Mouse (Mus musculus) hematopoietic stem cell, adult 5-6 weeks (primary cell): ENCODE results near the gene Got2. TPM values are rescaled to one million over a fixed set of nuclear protein-coding genes. Genes with fewer than 3 reads are reported as not detected.

Experiments
- ATAC-seq, 2 experiments: fragments of 125-278 bp in 1 of 2; replicated peaks in 1 of 2; 2 replicates each; pipeline ENCODE4 v1.8.0; 2016 to 2017; ENCODE audit warnings: inconsistent platforms in 2 of 2, mild to moderate bottlenecking in 2 of 2, moderate number of reproducible peaks in 2 of 2, low read depth in 1 of 2, moderate TSS enrichment in 1 of 2; ENCODE audit not compliant: low FRiP score in 2 of 2, poor library complexity in 2 of 2, severe bottlenecking in 2 of 2, insufficient read depth in 1 of 2, low TSS enrichment in 1 of 2
- total RNA-seq: library from RNA; stranded (forward); fragments of 172-1452, 232-1000 nt; gene quantifications from 2 replicates; pipeline ENCODE4 v1.2.3, GENCODE M21; 2017

Got2 gene
- total RNA-seq = 81.4 and 96.3 TPM in 2 replicates

DNA sequence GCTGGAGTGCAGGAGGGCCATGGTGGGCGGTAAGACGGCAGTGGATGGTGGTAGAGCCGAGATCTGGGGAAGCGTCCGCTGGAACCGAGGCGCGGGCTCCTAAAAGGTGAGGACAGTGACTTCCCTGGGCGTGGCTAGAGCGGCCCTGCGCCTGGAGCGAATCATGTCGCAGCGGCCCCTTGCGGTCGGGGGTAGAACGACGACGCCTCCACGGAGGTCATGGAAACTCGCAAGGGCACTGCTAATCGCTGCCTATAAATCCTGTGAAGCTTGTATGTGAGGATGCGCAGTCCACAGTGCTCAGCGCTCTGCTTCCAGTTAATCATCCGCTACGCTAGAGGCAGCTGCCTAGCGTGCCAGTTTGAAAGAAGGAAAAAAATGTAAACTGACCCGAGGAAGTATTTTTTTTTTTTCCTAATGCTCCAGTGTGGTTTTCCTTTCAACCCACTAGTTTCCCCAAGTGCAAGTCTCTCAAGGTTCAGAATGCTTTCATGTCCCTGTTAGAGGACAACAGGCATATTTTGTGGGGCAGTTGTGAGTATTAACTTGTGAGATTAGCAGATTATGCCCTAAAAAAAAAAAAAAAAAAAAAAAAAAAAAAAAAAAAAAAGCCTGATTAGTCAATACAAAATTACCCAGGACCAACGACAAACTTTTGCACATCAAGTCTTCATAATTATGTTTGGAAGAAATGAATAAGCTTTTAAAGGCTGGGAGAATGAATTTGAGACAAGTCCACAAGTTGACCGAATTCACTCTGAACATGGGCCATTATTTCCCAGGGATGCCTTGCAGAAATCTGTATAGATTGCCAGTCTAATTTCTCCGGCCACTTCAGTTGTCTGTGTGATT is at the start of gene Got2:
Gene Got2, minus strand, starts transcription at position 263 of the 852 bp plus-strand sequence.
- ATAC-seq = peak; percentile 93 to 95

DNA sequence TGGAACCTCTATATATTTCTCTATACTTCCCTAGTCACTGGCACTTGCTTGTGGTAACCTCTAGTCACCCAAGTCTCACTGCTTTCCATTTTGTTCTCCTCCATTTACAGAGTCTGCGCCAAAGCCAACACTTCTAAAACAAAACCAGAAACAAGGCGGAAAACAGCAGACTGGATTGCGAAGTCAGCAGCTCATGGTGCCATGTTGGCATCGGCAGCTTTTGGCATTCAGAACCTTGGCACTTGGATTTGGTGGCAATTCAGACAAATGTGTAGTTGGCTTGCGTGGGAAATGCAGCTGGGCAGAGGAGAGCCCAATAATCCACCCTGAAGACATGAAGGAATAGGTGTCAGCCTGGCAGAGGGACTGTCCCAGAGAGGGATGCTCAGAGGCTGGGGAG is 44.5 kb upstream of the Got2 start:
- no peak for ATAC-seq

DNA sequence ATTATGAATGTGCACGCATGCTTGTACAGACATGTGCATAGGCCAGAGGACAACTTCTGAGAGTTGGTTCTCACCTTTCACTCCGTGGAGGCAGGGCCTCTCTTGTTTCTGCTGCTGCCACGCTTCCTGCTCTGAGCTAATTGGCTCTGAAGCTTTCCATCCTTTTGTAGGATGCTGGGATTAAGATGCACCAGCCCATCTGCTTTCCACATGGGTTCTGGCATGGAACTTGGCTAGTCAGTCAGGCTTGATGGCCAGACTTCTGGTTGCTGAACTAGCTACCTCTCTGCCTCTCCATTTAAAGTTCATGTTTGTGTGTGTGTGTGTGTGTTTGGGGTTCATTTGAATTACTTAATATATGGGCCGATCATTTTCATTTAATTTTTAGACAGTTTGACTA is 41.5 kb upstream of the Got2 start:
- no peak for ATAC-seq

DNA sequence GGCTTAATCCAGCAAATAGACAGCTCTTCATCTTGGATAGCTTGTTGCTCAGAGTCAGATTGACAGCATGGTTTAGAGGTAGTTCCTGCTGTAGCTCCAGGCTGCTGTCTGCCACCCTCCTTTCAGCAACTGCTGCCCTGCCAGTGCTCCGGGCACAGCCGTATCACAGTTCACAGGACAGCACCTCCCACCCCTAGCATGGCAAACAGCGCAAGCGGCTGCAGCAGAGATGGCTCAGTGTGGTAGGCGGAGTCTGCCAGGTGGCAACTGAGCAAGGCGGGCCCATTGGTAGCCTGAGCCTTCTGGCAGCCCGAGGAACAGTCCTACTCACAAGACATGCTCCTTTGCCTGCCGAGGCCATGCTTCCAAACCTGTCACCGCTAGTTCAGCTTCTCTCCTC is 27.8 kb upstream of the Got2 start:
- peak; percentile 91 for ATAC-seq

DNA sequence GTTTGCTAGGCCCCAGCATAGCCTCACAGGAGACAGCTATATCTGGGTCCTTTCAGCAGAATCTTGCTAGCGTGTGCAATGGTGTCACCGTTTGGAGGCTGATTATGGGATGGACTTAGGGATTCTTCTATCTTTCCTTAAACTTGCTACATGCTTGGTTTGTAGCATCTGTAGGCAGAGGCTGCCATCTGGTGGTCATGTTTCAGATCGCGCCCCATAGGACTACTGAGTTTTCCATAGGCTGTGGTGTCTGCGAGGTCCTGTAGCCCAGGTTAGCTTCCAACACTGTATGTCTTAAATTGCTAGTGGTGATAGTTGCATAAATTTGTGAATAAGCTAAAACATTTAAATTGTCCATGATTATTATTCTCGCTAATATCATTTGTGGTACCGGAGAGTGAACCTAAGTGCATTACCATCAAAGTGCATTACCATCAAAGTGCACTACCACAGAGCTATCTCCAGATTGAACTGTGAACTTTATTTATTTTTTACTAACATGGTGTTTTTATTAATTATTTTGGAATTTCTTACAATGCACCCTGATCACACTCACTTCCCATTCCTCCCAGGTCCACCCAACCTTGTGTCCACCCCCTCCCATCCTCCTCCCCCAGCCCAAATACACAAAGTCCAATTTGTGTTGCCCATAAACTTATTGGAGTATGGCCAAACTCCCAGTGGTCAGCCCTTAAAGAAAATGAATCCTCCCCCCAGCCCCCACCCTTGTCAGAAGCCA is 26.7 kb upstream of the Got2 start:
- ATAC-seq = peak; percentile 59 to 88; a peak in 3 of 4 replicates

DNA sequence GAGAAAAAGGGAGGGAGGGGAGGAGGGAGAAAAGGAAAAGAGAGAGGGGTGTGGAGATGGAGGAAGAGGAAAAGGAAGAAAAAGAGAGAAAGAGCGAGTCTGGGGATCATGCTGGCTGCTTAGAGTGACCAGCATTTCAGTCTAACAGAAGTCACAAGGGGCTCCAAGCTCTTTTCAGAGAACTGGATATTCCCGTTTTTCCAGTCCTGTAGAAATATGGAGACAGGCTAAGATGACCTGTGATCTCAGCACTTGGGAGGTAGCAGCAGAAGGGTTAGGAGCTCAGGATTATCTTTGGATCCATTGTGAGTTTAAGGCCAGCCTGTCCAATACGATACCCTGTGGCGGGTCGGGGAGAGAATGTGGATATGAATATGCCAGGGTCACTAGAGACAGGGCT is 22.9 kb upstream of the Got2 start:
- no peak for ATAC-seq

DNA sequence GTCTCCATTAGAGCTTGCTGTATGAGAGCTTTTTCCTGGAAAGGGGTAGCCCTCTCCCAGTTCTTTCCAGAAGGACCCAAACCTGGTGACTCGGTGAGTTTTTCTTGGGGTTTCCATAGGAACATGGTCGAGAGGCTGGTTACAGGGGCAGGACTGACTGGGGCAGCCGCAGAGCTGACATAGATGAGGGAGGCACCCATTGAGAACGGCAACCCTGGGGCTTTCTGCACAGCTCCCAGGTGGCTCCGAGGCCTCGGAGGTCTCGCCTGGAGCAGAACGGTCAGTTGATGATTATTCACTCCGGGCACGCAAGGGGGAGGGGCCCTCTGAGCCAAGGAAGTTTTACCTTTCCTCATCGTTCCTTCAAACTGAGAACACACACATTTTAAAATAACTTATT is 19.5 kb upstream of the Got2 start:
- ATAC-seq = no peak

DNA sequence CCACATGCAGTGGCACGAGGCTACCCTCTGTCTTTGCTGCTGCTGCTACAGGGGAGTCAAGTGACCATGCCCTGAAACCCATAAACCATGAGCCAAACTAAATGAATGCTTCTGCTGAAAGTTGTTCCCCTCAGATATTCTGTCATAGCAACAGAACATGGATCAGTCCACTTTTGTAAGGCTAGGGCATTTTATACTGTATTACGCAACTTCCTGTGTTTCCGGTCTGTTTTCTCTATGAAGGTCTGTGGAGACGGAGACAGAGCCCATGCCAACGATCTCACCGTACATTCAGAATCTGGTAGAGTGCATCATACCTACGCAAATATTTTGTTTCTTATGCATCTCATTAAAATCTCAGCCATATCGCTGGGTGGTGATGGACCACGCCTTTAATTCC is 18.4 kb upstream of the Got2 start:
- ATAC-seq = peak; percentile 44 to 49; a peak in 1 of 4 replicates

DNA sequence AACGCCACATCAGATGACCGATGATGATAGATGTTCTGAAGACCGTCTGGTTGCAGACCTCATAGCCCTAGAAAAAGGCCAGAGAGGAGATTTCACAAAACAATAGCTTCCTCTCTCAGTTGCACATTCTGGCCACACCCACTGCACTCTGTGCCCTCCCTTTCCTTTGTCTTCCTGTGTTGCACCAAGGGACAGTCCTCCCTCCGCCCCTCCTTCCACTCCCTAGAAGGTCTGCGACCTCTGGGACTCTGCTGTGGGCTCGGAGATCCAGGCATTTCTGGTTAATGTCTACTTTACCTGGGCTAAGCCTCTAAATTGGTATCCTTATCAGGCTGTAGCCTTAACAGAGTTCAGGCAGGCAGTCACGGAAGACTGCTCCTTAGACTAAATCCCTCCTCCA is 13.5 kb upstream of the Got2 start:
- ATAC-seq = peak; percentile 67 to 74; a peak in 3 of 4 replicates

DNA sequence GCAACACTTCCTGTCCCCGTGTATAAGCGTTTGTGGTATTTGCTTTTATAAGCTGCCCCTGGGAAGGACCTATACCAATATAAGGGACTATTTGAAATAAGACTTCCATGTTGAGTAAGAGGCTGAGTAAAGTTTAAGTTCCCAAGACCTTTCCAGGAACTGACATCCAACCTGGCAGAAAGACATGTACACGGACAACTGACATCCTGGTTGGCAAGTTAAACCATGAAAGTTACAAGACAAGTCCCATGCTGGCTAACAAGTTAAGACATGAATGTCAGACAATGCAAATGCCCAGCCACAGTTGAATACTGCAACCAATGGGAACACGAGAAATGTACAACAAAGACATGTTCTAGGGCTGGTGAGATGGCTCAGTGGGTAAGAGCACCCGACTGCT is 5.4 kb upstream of the Got2 start:
- no peak for ATAC-seq

DNA sequence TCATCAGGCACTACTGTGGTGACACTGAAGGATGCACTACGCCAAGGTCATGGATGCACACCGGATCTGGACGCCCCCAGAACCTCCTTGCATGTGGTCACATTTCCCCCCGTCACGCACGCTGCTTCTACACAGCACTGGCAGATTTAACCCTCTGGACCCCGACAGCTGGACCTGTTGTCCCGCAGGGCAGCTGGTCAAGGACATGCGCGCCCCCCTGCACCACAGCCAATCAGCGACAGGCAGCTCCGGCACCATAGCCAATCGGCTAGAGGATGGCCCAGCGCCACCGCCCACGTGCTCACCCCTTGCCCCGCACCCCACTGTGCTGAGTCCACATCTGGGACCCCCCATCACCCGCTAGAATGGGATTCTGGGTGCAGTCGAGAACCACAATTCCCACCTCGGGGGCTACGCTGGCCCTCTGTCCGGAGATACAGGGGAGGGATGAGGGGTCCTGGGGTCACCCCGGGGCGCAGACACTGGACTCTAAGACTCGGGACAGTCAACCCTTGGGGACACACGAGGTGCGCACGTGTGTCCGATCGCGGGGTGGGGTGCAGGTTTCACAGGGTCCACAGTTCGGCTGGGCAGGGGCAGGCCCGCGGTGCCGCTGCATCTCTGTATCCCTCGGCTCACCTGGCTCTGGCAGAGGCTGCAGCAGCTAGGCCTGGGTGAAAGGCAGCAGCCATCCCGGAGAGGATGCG is 616 bp downstream of the Got2 start:
- peak; percentile 71 to 86 for ATAC-seq

DNA sequence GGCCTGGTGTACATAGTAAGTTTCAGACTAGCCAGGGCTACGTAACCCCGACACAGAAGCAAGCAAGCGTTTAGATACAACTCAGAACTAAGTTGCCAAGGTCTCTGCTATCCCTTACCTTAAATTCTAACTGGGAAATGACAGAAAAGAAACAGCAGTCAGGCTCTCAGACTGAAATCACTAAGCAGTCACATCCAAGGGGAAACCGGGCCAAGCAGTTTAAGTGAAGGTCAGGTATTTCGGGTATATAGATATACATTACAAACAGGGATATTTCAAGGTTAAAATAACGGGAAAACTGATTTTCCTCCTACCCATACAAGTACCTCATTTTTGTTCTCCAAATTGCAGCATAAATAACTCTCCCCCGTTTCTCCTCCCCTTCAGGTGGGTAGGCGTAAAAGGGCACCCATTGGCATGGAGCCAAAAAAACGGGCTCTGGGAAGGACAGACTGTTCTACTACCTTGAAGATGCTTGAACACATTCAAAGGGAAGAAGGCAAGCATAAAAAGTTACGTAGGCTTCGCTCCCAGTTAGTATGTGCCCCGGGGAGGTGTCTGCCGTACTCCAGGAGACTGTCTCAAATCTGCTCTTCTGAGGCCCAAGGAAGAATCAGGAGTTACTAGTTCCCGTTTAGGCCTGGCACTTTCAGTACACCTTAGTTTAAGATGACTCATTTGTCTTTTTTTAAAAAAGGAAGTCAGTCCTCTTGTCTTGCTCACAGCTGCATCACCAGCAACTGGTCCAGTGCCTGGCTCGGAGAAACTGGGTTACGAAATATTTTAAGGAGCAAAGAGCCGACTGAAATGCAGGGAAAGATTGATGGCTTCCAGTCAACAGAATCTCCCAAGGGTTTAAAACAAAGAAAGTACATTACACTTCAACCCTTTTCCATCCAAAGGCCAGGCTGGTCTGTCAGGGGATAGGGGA is 1.4 kb downstream of the Got2 start:
- peak; percentile 9 to 30; a peak in 2 of 4 replicates for ATAC-seq

DNA sequence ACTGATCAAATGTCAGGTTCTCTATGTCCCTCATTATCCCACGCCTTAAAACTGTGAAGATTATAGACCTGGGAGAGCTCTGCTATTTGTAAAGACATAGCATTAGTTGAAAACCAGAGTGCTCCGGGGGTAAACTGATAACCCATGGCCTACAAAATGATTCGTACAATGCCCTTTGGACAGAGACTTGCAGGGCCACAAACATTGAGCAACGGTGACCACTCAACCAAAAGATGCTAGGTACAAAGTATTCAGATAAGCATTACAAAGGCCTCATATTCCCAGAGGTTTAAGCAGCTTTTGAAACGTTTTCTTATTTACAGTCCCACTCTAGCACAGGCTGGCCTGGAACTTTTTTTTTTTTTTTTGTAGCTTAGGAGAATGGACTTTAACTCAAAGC is 2.4 kb downstream of the Got2 start:
- no peak for ATAC-seq

DNA sequence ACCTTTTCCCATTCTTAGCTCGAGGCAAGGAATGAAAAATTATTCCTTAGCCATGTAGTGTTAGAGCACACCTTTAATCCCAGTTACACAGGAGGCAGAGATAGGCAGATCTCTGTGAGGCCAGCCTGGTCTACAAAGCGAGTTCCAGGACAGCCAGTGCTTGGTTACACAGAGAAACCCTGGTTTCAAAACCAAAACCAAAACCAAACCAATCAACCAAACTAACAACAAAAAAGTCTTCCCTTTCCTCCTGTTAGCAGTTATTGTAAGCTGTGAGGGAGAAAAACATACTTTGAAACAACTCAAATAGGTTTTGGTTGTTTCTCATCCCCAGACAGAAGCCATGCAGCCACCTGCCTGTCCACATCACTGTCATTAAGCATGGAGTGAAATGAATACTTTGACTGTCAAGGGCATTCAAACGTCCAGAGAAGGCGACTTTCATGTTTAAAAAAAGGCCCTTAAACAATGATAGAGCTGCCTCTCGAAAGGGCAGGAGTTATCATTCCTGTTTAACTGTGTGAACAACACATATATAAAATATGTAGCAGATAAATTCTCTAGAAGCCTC is 3.0 kb downstream of the Got2 start:
- ATAC-seq = no peak

DNA sequence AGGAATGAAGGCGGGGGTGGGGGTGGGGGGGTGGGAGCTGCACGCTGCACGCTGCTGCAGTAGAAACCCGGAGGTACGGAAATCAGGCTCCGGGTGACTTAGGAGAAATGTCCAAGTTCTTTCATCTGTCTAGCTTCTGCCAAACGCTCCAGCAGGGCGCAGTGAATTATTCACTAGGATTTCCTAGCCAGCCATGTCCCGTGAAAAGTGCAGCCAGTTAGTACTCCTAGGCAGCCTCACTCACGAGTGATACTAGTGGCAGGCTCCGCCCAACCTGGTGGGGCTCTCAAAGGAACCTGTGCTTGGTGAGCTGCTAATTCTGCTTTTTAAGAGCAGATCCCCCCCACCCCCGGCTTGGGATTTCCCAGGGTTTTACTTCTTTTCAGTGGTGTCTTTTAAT is 3.9 kb downstream of the Got2 start:
- ATAC-seq = no peak

DNA sequence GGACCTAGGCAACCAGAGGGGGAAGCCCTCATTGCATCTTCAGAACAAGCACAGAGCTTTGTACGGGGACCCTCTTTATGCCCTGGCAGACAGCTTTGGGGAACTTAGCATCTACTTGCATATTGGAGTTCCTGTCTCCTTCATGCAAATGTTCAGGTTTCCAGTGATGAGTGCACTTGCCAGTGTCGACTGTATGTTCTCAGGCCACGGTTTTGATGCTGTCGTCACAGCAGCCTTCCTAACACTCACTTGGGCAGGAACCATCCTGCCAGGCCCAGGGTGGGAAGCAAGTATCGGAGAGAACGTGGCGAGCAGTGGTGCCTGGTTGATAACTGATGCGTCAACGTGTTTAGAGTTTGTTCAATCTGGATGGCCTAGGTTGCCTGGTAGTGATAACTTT is 6.2 kb downstream of the Got2 start:
- ATAC-seq = 0 out of 4 replicates have a peak, but pooled peaks of 1 of the 2 experiments have one; percentile 20

DNA sequence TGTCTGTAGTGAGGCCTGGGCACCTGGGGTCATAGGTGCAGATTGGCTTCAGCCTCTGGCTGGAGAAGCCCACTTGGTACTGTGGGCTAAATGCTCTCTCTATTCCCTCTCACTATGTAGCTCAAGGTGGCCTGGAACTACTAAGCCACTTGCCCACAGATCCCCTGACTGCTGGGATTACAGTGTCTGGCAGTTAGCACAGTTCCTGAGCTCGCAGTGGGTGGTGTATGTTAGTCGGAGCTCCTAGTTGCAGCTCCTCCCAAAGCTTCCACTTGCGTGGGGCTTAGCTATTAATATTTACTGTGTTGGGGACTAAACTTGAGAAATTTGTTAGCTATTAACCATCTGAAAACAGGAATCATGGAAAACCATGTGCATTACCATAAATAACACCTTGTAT is 6.8 kb downstream of the Got2 start:
- no peak for ATAC-seq
